Mouse (Mus musculus): ENCODE measurements around the gene Prune2. TPM values are rescaled to one million over a fixed set of nuclear protein-coding genes. Genes with fewer than 3 reads are reported as not detected.

Gene Prune2
- polyA plus RNA-seq, 1 experiment from 2014 or later: 1.7 TPM

GRCm38 (mm10) chr19:16959551-16959950 lies 3.6 kb downstream of the Prune2 start:
- Histone ChIP-seq H3K4me2 (no peak overlapping the region), H3K27ac (no peak overlapping the region), H3K9me3 (0 out of 2 replicates have a peak, but pooled peaks cover 1% of the 10 kb centered on the region), H3K4me1 (peaks cover 15% of the 10 kb centered on the region), H3K36me3 (no peaks in the 10 kb centered on the region), H3K27me3 (peaks cover 28% of the 10 kb centered on the region), H3K4me3 (no peak overlapping the region), H3K9ac (no peak overlapping the region)
- whole genome bisulfite sequencing: 66% methylated on average over 8 of the region's 8 CpGs
- ATAC-seq (ENCODE audit: insufficient number of reproducible peaks, insufficient read depth, low FRiP score, low TSS enrichment, low read depth): no peak

- Histone ChIP-seq H3K4me3 (no peak overlapping the region), H3K27ac (no peak overlapping the region), H3K4me1 (peaks cover 7% of the 10 kb centered on the region), H3K9me3 (0 out of 2 replicates have a peak, but pooled peaks cover 7% of the 10 kb centered on the region), H3K27me3 (peaks cover 14% of the 10 kb centered on the region), H3K9ac (no peak overlapping the region), H3K4me2 (no peak overlapping the region), H3K36me3 (no peaks in the 10 kb centered on the region)
- ATAC-seq (ENCODE audit: insufficient number of reproducible peaks, insufficient read depth, low FRiP score, low TSS enrichment, low read depth): no peak
- 93% methylated on average over 3 of the region's 3 CpGs for WGBS
Observed at GRCm38 (mm10) chr19:16961036-16961435, 5.1 kb downstream of the Prune2 start.

GRCm38 (mm10) chr19:16963178-16963577 lies 7.3 kb downstream of the Prune2 start:
- H3K27ac ChIP-seq: no peak overlapping the region
- 0 out of 2 replicates have a peak, but pooled peaks cover 7% of the 10 kb centered on the region for H3K9me3 ChIP-seq
- no peak overlapping the region for H3K9ac ChIP-seq
- no peak overlapping the region for H3K4me2 ChIP-seq
- no peaks in the 10 kb centered on the region for H3K36me3 ChIP-seq
- WGBS: 88% methylated on average over 3 of the region's 3 CpGs
- H3K4me3 ChIP-seq: no peak overlapping the region
- H3K27me3 ChIP-seq: no peaks in the 10 kb centered on the region
- no peaks in the 10 kb centered on the region for H3K4me1 ChIP-seq
- ATAC-seq (ENCODE audit: insufficient number of reproducible peaks, insufficient read depth, low FRiP score, low TSS enrichment, low read depth): no peak

DNA sequence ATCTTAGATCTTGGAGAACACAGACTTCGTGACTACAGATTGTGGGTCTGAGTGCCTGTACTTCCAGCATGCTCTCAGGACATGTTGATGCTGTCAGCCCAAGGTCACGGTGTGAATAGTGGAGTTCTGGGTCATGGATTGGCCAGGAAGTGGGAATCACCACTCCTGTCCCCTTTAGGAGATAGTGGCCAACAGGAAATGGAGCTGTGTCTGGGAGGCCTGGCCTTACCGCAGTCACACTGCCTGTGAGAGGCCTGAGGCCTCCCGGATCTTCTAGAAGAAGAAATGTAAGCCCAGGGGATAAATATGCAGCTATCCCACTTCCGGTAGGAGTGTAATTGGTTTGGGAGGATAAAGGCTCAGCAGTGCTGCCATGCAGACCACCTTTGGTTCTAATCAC lies 12.8 kb downstream of the Prune2 start:
- H3K4me2 ChIP-seq: no peak overlapping the region
- no peaks in the 10 kb centered on the region for H3K4me1 ChIP-seq
- ATAC-seq (ENCODE audit: insufficient number of reproducible peaks, insufficient read depth, low FRiP score, low TSS enrichment, low read depth): no peak
- H3K27me3 ChIP-seq: no peaks in the 10 kb centered on the region
- no peak overlapping the region for H3K4me3 ChIP-seq
- 0 out of 2 replicates have a peak, but pooled peaks cover 7% of the 10 kb centered on the region for H3K9me3 ChIP-seq
- no peak overlapping the region for H3K9ac ChIP-seq
- H3K27ac ChIP-seq: no peak overlapping the region
- WGBS: 76% methylated on average over 5 of the region's 5 CpGs
- H3K36me3 ChIP-seq: no peaks in the 10 kb centered on the region

GRCm38 (mm10) chr19:16970612-16971011 lies 14.7 kb downstream of the Prune2 start:
- Histone ChIP-seq H3K4me3 (no peak overlapping the region), H3K36me3 (no peaks in the 10 kb centered on the region), H3K4me1 (no peaks in the 10 kb centered on the region), H3K4me2 (no peak overlapping the region), H3K27me3 (no peaks in the 10 kb centered on the region), H3K9ac (no peak overlapping the region), H3K9me3 (no peaks in the 10 kb centered on the region), H3K27ac (no peak overlapping the region)
- 59% methylated on average over 2 of the region's 2 CpGs for WGBS
- no peak for ATAC-seq (ENCODE audit: insufficient number of reproducible peaks, insufficient read depth, low FRiP score, low TSS enrichment, low read depth)

- H3K27ac ChIP-seq: no peak overlapping the region
- ATAC-seq (ENCODE audit: insufficient number of reproducible peaks, insufficient read depth, low FRiP score, low TSS enrichment, low read depth): no peak
- H3K27me3 ChIP-seq: no peaks in the 10 kb centered on the region
- no peaks in the 10 kb centered on the region for H3K9me3 ChIP-seq
- no peaks in the 10 kb centered on the region for H3K4me1 ChIP-seq
- no peak overlapping the region for H3K4me2 ChIP-seq
- 89% methylated on average over 3 of the region's 3 CpGs for WGBS
- no peak overlapping the region for H3K4me3 ChIP-seq
- H3K9ac ChIP-seq: no peak overlapping the region
- no peaks in the 10 kb centered on the region for H3K36me3 ChIP-seq
Observed at GRCm38 (mm10) chr19:16978910-16979309, 23.0 kb downstream of the Prune2 start.

DNA sequence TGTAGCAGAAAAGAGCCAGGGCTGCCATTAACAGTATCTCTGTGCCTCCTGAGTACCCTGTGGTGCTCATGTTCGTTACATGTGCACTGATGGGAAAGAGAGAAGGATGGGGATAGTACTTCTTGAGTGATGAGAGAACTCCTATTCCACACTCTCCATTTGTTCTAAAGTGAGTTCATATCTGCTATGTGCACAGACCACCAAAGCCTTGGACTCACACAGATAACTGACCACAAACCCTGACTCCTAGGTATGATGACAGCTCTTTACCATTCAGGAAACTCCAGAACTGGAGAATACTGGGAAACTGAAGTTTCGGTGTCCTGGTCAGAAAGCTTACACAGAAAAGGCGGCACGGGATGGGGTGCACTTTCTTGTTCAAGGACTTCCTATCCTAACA lies 25.8 kb downstream of the Prune2 start:
- no peak overlapping the region for H3K9ac ChIP-seq
- no peak overlapping the region for H3K4me3 ChIP-seq
- H3K27ac ChIP-seq: no peak overlapping the region
- no peaks in the 10 kb centered on the region for H3K9me3 ChIP-seq
- ATAC-seq (ENCODE audit: insufficient number of reproducible peaks, insufficient read depth, low FRiP score, low TSS enrichment, low read depth): no peak
- H3K36me3 ChIP-seq: no peaks in the 10 kb centered on the region
- 89% methylated on average over 4 of the region's 4 CpGs for WGBS
- no peaks in the 10 kb centered on the region for H3K27me3 ChIP-seq
- no peak overlapping the region for H3K4me2 ChIP-seq
- H3K4me1 ChIP-seq: no peaks in the 10 kb centered on the region

DNA sequence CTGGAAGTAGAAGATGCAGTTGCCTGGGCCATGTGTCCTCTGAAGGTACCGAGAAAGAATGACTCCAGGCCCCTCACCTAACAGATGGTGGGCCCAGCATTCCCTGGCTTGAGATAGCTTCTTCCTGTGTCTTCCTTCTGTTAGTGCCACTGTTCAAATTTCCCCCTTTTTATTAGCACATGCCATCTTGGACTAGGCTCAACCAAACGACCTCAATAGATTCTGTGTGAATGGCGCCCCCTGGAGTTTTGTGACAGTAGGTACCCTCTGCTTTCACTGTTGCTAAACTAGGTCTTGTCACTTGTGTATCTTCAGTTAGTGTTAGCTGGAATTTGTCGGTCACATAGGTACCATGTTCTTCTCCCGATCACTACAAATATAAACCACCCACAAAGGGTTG lies 29.0 kb downstream of the Prune2 start:
- no peaks in the 10 kb centered on the region for H3K9me3 ChIP-seq

GRCm38 (mm10) chr19:16987984-16988383 lies 32.1 kb downstream of the Prune2 start:
- no peaks in the 10 kb centered on the region for H3K36me3 ChIP-seq
- H3K4me3 ChIP-seq: no peak overlapping the region
- H3K27me3 ChIP-seq: no peaks in the 10 kb centered on the region
- no peak overlapping the region for H3K27ac ChIP-seq
- 74% methylated on average over 11 of the region's 11 CpGs for WGBS
- no peaks in the 10 kb centered on the region for H3K9me3 ChIP-seq
- no peak overlapping the region for H3K9ac ChIP-seq
- H3K4me1 ChIP-seq: no peaks in the 10 kb centered on the region
- H3K4me2 ChIP-seq: no peak overlapping the region
- no peak for ATAC-seq (ENCODE audit: insufficient number of reproducible peaks, insufficient read depth, low FRiP score, low TSS enrichment, low read depth)

More for the DNA sequence above, 29.0 kb downstream of the Prune2 start:
- Histone ChIP-seq H3K4me3 (no peak overlapping the region), H3K4me2 (no peak overlapping the region), H3K27me3 (no peaks in the 10 kb centered on the region), H3K27ac (no peak overlapping the region), H3K36me3 (no peaks in the 10 kb centered on the region), H3K4me1 (no peaks in the 10 kb centered on the region), H3K9ac (no peak overlapping the region)
- ATAC-seq (ENCODE audit: insufficient number of reproducible peaks, insufficient read depth, low FRiP score, low TSS enrichment, low read depth): no peak
- WGBS: 46% methylated on average over 5 of the region's 5 CpGs

DNA sequence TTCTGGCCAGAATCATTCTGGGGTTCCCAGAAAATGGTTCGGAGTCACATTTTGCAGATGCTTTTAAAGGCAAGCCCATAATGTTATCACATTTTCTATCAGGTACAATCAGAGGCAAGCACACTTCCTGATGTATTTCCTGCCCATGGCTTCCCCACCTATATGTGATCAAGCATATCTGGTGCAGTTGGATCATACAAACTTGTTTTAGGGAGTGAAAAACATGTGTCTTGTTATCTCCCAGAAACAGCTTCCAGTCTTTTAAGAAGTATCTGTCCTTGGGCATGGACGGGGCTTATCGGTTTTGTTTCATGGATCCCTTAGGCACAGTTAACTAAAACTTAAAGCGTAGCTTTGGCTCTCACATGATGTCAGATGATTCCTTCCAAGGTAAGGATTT lies 36.2 kb downstream of the Prune2 start:
- WGBS: 86% methylated on average over 4 of the region's 4 CpGs
- Histone ChIP-seq H3K27me3 (no peaks in the 10 kb centered on the region), H3K9ac (no peak overlapping the region), H3K27ac (no peak overlapping the region), H3K4me3 (no peak overlapping the region), H3K36me3 (no peaks in the 10 kb centered on the region), H3K4me2 (no peak overlapping the region), H3K4me1 (no peaks in the 10 kb centered on the region), H3K9me3 (no peaks in the 10 kb centered on the region)
- no peak for ATAC-seq (ENCODE audit: insufficient number of reproducible peaks, insufficient read depth, low FRiP score, low TSS enrichment, low read depth)

- ATAC-seq (ENCODE audit: insufficient number of reproducible peaks, insufficient read depth, low FRiP score, low TSS enrichment, low read depth): no peak
- 66% methylated on average over 8 of the region's 8 CpGs for WGBS
Observed at GRCm38 (mm10) chr19:16994260-16994659, 38.3 kb downstream of the Prune2 start.

GRCm38 (mm10) chr19:16997915-16998314 lies 42.0 kb downstream of the Prune2 start:
- 75% methylated on average over 7 of the region's 7 CpGs for WGBS
- no peak for ATAC-seq (ENCODE audit: insufficient number of reproducible peaks, insufficient read depth, low FRiP score, low TSS enrichment, low read depth)
- no peaks in the 10 kb centered on the region for H3K36me3 ChIP-seq
- no peaks in the 10 kb centered on the region for H3K4me1 ChIP-seq
- no peak overlapping the region for H3K27ac ChIP-seq
- H3K4me3 ChIP-seq: no peak overlapping the region
- no peaks in the 10 kb centered on the region for H3K27me3 ChIP-seq
- H3K9me3 ChIP-seq: no peaks in the 10 kb centered on the region
- no peak overlapping the region for H3K4me2 ChIP-seq
- H3K9ac ChIP-seq: no peak overlapping the region

More at GRCm38 (mm10) chr19:16994260-16994659, 38.3 kb downstream of the Prune2 start:
- Histone ChIP-seq H3K4me1 (no peaks in the 10 kb centered on the region), H3K27me3 (no peaks in the 10 kb centered on the region), H3K4me3 (no peak overlapping the region), H3K9me3 (no peaks in the 10 kb centered on the region), H3K36me3 (no peaks in the 10 kb centered on the region), H3K4me2 (no peak overlapping the region), H3K9ac (no peak overlapping the region), H3K27ac (no peak overlapping the region)

All from embryonic facial prominence, embryonic 13.5 days (tissue).